Mouse (Mus musculus) hindbrain, embryonic 14.5 days (tissue): ENCODE measurements around the gene Ndufa9. TPM values are rescaled to one million over a fixed set of nuclear protein-coding genes. Genes with fewer than 3 reads are reported as not detected.

Source experiments
- ATAC-seq: fragments of 200-750 bp; cut with Nextera tagmentation; 2 replicates; pipeline ENCODE4 v1.8.0; 2017; ENCODE audit warnings: moderate number of reproducible peaks, mild to moderate bottlenecking, moderate TSS enrichment, moderate library complexity; ENCODE audit not compliant: low FRiP score
- DNase-seq: peaks from one replicate; pipeline ENCODE4 v3.0.0-alpha.2; 2015; ENCODE audit warnings: low spot score
- H3K27ac ChIP-seq: fragments of 300-500 bp; sonication (generic); 2 replicates; pipeline ENCODE4 v1.5.1; 2014; ENCODE audit warnings: mild to moderate bottlenecking, moderate library complexity
- H3K27me3 ChIP-seq: fragments of 300-500 bp; sonication (generic); 2 replicates; pipeline ENCODE4 v1.6.1; 2014; ENCODE audit warnings: mild to moderate bottlenecking, low read length, mixed read lengths; ENCODE audit not compliant: control insufficient read depth, insufficient read depth
- H3K36me3 ChIP-seq: fragments of 300-500 bp; sonication (generic); replicated peaks from 2 replicates; pipeline ENCODE4 v1.6.1; 2014; ENCODE audit not compliant: control insufficient read depth, insufficient read depth
- H3K4me1 ChIP-seq: fragments of 300-500 bp; sonication (generic); replicated peaks from 2 replicates; pipeline ENCODE4 v1.6.1; 2014; ENCODE audit warnings: antibody characterized with exemption, low read length, mixed read lengths; ENCODE audit not compliant: control insufficient read depth, insufficient read depth
- H3K4me2 ChIP-seq: fragments of 300-500 bp; sonication (generic); replicated peaks from 2 replicates; pipeline ENCODE4 v1.6.1; 2014; ENCODE audit warnings: mild to moderate bottlenecking, moderate library complexity
- H3K4me3 ChIP-seq: fragments of 300-500 bp; sonication (generic); replicated peaks from 2 replicates; pipeline ENCODE4 v1.5.1; 2014; ENCODE audit warnings: mild to moderate bottlenecking, low read length
- H3K9ac ChIP-seq: fragments of 300-500 bp; sonication (generic); 2 replicates; pipeline ENCODE4 v1.6.1; 2014
- H3K9me3 ChIP-seq: fragments of 300-500 bp; sonication (generic); 2 replicates; pipeline ENCODE4 v1.6.1; 2016; ENCODE audit warnings: low read length; ENCODE audit not compliant: control insufficient read depth
- WGBS: fragments of 180-500 bp; shearing (Covaris S2); extraction: QIAGEN DNeasy Blood & Tissue Kit; methylation state at CpG from one replicate; pipeline ENCODE4 v1.1.7; 2014; 5-methylcytosine and 5-hydroxymethylcytosine counted together
- polyA plus RNA-seq: library from polyadenylated mRNA; unstranded; fragments of >200 nt; fragmentation: Nextera tagmentation; extraction: Ambion mirVana; gene quantifications from 2 replicates; pipeline ENCODE4 v1.2.1, GENCODE M21; 2014

The Ndufa9 gene
- polyA plus RNA-seq, 1 experiment from 2014 or later: 188 TPM

DNA sequence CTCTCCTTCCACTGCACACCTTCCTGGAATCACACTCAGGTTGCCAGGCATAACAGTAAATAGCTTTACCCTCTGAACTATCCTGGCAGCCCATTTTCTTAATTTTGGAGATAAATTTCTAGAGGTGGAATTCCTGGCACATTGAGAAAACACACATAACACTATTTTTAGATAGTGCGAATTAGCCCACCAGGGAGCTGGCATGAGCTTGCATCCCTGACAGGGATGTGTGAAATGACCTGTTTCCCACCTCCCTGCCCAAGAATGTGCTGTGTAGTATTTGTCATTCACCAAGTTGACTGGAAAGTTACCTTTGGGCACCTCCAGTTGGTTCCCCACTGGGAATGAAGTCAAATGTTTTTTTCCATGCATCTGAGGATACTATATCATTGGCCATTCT lies 65.9 kb downstream of the Ndufa9 start:
- 94% methylated on average over 1 of the region's 1 CpGs for WGBS
- Histone ChIP-seq H3K4me3 (no peak overlapping the region), H3K36me3 (no peaks in the 10 kb centered on the region), H3K9me3 (no peaks in the 10 kb centered on the region), H3K27ac (no peak overlapping the region), H3K4me1 (no peaks in the 10 kb centered on the region), H3K9ac (no peak overlapping the region), H3K27me3 (no peaks in the 10 kb centered on the region), H3K4me2 (no peak overlapping the region)
- no peak for ATAC-seq
- no peak for DNase-seq

DNA sequence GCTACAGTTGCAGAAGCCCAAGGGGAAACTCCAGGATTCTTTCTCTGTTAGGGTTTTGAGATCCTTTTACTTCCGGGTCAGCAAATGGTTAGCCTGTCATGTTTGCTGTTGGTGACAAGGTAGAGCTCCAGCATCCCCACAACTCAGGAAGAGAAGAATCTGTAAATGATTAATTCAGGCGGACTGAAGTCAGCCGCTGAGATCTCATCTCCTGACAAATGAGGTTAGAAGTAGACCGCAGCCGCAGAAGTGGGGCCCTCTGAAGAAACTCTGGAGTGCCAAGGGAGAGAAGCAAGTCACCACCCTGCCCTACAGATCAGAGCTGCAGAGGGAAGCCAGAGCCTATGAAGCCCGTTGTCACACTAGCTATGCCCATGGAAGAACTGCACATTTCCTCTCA lies 71.0 kb downstream of the Ndufa9 start:
- no peaks in the 10 kb centered on the region for H3K36me3 ChIP-seq
- no peaks in the 10 kb centered on the region for H3K4me1 ChIP-seq
- H3K4me2 ChIP-seq: no peak overlapping the region
- no peaks in the 10 kb centered on the region for H3K27me3 ChIP-seq
- no peak for ATAC-seq
- no peak overlapping the region for H3K27ac ChIP-seq
- WGBS: 72% methylated on average over 6 of the region's 6 CpGs
- H3K9me3 ChIP-seq: no peaks in the 10 kb centered on the region
- H3K4me3 ChIP-seq: no peak overlapping the region
- no peak overlapping the region for H3K9ac ChIP-seq
- no peak for DNase-seq

DNA sequence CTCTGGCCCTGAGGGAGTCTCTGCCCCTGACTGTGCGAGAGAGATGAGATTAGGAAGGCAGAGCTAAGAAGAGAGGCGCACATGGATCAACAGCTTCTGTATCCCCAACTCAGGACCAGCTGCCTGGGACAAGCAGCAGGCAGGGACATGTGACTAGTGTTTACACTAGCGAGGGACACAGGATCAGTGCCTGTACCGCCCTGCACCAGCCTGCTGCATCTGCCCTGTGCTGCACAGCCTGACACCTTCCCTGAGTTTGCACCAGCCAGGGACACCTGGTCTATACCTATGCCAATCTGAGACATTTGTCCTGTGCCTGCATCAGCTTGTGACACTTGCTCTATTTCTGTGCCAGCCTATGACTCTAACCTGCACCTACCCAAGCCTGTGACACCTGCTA lies 75.1 kb downstream of the Ndufa9 start:
- no peak for ATAC-seq

DNA sequence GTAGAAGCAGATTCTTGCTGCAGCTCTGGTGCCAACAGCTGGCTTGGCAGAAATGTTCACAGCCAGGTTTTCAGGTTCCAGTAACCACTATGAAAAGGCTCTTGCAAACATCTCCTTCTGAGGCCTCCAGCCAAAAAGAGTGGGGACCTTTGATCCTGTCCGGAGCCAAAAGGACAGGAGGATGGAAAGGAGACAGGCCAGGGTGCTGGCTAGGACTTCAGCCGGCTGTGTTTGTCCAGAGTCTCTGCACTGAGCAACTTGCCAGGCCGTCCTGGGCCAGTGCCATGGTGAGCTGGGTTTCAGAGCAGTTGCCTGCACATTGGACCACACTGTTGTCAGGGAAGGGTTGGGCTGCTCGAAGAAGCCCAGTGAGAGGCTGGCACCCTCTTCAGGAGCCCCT lies 76.6 kb downstream of the Ndufa9 start:
- no peak overlapping the region for H3K4me2 ChIP-seq
- H3K27me3 ChIP-seq: no peaks in the 10 kb centered on the region
- H3K9ac ChIP-seq: no peak overlapping the region
- DNase-seq (no peak), ATAC-seq (no peak)
- H3K4me1 ChIP-seq: peaks cover 26% of the 10 kb centered on the region
- H3K4me3 ChIP-seq: no peak overlapping the region
- H3K9me3 ChIP-seq: no peaks in the 10 kb centered on the region
- 77% methylated on average over 4 of the region's 4 CpGs for WGBS
- H3K36me3 ChIP-seq: no peaks in the 10 kb centered on the region
- H3K27ac ChIP-seq: no peak overlapping the region

More for the DNA sequence above, 75.1 kb downstream of the Ndufa9 start:
- Histone ChIP-seq H3K9ac (no peak overlapping the region), H3K9me3 (no peaks in the 10 kb centered on the region), H3K4me1 (peaks cover 11% of the 10 kb centered on the region), H3K27ac (no peak overlapping the region), H3K4me3 (no peak overlapping the region), H3K4me2 (no peak overlapping the region), H3K27me3 (no peaks in the 10 kb centered on the region), H3K36me3 (no peaks in the 10 kb centered on the region)
- no peak for DNase-seq
- 74% methylated on average over 4 of the region's 4 CpGs for WGBS

Other genes with a start within 250 kb of the Ndufa9 start
- gene Kcna1, start 202.8 kb downstream of the Ndufa9 start, polyA plus RNA-seq: 2.0 and 2.3 TPM in 2 replicates
- 18.5 and 22.9 TPM in 2 replicates for gene Kcna6, start 108.5 kb downstream of the Ndufa9 start, polyA plus RNA-seq
- 0.09 and 0.19 TPM in 2 replicates for gene Akap3, start 4.0 kb upstream of the Ndufa9 start, polyA plus RNA-seq
- 0.09 and 0.12 TPM in 2 replicates for gene Dyrk4, start 72.7 kb upstream of the Ndufa9 start, polyA plus RNA-seq
- 15.3 and 17.6 TPM in 2 replicates for gene Rad51ap1, start 90.5 kb upstream of the Ndufa9 start, polyA plus RNA-seq
- gene D6Wsu163e, start 90.8 kb upstream of the Ndufa9 start, polyA plus RNA-seq: 32.5 and 35.4 TPM in 2 replicates
- gene Fgf6, start 166.4 kb upstream of the Ndufa9 start, polyA plus RNA-seq: not detected in 2 replicates
- gene Fgf23, start 223.8 kb upstream of the Ndufa9 start, polyA plus RNA-seq: 0.11 and 0.18 TPM in 2 replicates